Mouse (Mus musculus): ENCODE data around the gene Aqr.

Gene Aqr

GRCm38 (mm10) chr2:114060071-114060591 is 126.7 kb downstream of the Aqr start:
- DNase-seq (ENCODE audit: low spot score): no peak

GRCm38 (mm10) chr2:114059608-114060007 is 127.2 kb downstream of the Aqr start:
- no peak for DNase-seq (ENCODE audit: low spot score)

- DNase-seq (ENCODE audit: low spot score): no peak
Observed at GRCm38 (mm10) chr2:114058226-114058796, 128.5 kb downstream of the Aqr start.

- DNase-seq (ENCODE audit: low spot score): peak; percentile 20
Observed at GRCm38 (mm10) chr2:114057303-114057853, 129.4 kb downstream of the Aqr start.

GRCm38 (mm10) chr2:114054129-114054528 is 132.7 kb downstream of the Aqr start:
- DNase-seq (ENCODE audit: low spot score): no peak

GRCm38 (mm10) chr2:114052696-114053598 is 133.9 kb downstream of the Aqr start, which contains the start of gene Actc1:
Actc1 (minus strand) TSS chr2:114053548.
- no peak for DNase-seq (ENCODE audit: low spot score)

- no peak for DNase-seq (ENCODE audit: low spot score)
Observed at GRCm38 (mm10) chr2:114051871-114052241, 135.0 kb downstream of the Aqr start.
